Mouse (Mus musculus): ENCODE results near the gene Gstk1. TPM values are rescaled to one million over a fixed set of nuclear protein-coding genes. Genes with fewer than 3 reads are reported as not detected.

Gstk1 gene
- total and polyA plus RNA-seq, 3 experiments = 87.1 to 167 (median 139) TPM

DNA sequence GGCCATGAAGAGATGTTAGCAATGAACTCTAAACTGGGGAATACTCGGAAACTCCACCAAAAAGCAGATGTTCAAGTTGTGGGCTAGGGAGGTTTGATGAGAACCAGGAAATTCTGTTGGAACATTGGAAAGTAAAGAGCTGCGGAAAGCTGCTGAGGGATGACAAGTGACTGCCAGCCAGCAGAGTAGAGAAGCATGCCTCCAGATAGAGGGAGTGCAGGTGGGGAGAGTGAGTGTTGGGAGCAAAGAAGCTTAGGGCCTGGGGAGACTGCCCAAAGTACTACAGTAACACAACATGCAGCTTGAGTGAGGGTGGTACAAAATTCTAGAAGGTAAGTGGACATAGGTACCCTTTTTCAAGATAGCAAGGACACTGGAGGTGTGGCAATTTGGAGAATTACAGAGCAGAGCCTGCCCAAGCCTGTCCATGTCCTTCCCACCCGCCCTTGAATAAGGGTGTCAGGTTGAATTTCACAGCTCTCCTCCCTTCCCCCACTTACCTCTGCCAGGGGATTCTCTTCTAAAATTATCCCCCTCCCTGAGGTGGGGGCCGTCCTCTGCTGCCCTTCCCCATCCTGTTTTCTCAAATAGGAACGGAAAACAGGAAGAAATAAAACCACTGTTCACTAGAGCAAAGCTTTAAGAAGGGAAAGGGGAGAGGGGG is 37.3 kb downstream of the Gstk1 start:
- H3K4me1 ChIP-seq (ENCODE audit: control insufficient read depth, insufficient read depth, low read length) = no peaks in the 10 kb centered on the region; the same call in 1 of the 2 replicates
- H3K27me3 ChIP-seq (ENCODE audit: control insufficient read depth, insufficient read depth, low read length) = no peaks in the 10 kb centered on the region
- intact Hi-C loops (cut with DNase I) = no loop called here
- no peak for TF ChIP-seq POLR2A (IDR thresholded peaks at IDR 0.05; ENCODE audit: insufficient read depth, low read depth, low read length)
- no peak for TF ChIP-seq EP300 (IDR thresholded peaks at IDR 0.05; ENCODE audit: insufficient read depth, low read depth, low read length)
- TF ChIP-seq CTCF (IDR thresholded peaks at IDR 0.05) = no peak
- 42% methylated on average over 5 of the region's 5 CpGs for WGBS
- H3K79me2 ChIP-seq (replicated peaks; ENCODE audit: control insufficient read depth, insufficient read depth, low read length) = no peaks in the 10 kb centered on the region
- DNase-seq = peak in 1 of 2 experiments; percentile 38
- no peak overlapping the region for H3K9ac ChIP-seq (ENCODE audit: low read depth, low read length)
- peaks cover 12% of the 10 kb centered on the region for H3K36me3 ChIP-seq (ENCODE audit: control insufficient read depth, insufficient read depth, low read length)
- peak overlapping the region; percentile 69 for H3K27ac ChIP-seq
- H3K4me3 ChIP-seq = no peak overlapping the region

DNA sequence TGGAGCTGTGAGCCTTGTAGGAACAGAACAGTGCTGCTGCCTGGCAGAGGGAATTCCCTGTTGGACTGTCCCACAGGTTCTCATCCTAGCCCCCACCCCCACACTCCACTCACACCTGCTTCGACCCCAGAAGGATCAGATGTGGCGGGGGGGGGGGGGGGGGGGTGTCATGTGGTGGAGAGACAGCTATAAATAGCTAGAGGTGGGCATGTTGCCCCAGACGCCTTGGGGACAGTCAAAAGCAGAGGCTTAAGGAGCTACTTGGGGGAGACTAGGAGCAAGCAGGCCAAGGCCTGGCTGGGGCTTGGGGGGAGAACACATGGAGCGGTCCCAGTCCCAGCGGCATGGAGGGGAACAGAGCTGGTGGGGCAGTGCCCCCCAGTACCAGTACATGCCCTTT is 40.7 kb downstream of the Gstk1 start, which contains the start of gene Clcn1:
Gene Clcn1 (plus strand): TSS at position 238 of the 400 bp plus-strand sequence.
- DNase-seq = no peak
- intact Hi-C loops (cut with DNase I) = no loop called here
- TF ChIP-seq CTCF (IDR thresholded peaks at IDR 0.05) (no peak), EP300 (IDR thresholded peaks at IDR 0.05; ENCODE audit: insufficient read depth, low read depth, low read length) (no peak), POLR2A (IDR thresholded peaks at IDR 0.05; ENCODE audit: insufficient read depth, low read depth, low read length) (no peak; the same call in 1 of the 2 replicates)
- peak within 1 kb of the TSS; percentile 38 for H3K4me3 ChIP-seq
- 59% methylated on average over 5 of the region's 5 CpGs for WGBS
- peaks cover 12% of the 10 kb centered on the region for H3K36me3 ChIP-seq (ENCODE audit: control insufficient read depth, insufficient read depth, low read length)
- no peaks in the 10 kb centered on the region for H3K27me3 ChIP-seq (ENCODE audit: control insufficient read depth, insufficient read depth, low read length)
- H3K4me1 ChIP-seq (ENCODE audit: control insufficient read depth, insufficient read depth, low read length) = no peaks in the 10 kb centered on the region; the same call in 1 of the 2 replicates
- peak within 1 kb of the TSS; percentile 72 for H3K9ac ChIP-seq (ENCODE audit: low read depth, low read length)
- peak within 1 kb of the TSS; percentile 62 for H3K27ac ChIP-seq
- H3K79me2 ChIP-seq (replicated peaks; ENCODE audit: control insufficient read depth, insufficient read depth, low read length) = no peaks in the 10 kb centered on the region

DNA sequence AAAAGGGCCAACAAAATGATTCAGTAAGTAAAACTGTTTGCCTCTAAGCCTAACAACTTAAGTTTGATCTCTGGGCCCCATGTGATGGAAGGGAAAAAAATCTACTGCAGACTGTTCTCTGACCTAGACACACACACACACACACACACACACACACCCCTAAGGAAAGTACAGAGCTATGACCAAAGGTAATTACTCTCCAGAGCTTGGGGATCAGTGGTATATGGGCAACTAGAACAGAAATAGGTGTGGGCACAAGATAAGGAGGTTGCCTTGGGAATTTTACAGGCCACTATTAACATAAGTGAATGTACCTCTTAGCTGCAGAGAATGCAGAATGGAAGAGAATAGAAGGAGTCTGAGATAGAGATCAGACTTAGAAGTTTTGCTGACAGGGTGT is 41.8 kb downstream of the Gstk1 start:
- intact Hi-C loops (cut with DNase I) = no loop called here
- peak overlapping the region; percentile 38 for H3K4me3 ChIP-seq
- H3K4me1 ChIP-seq (ENCODE audit: control insufficient read depth, insufficient read depth, low read length) = no peaks in the 10 kb centered on the region; the same call in 1 of the 2 replicates

DNA sequence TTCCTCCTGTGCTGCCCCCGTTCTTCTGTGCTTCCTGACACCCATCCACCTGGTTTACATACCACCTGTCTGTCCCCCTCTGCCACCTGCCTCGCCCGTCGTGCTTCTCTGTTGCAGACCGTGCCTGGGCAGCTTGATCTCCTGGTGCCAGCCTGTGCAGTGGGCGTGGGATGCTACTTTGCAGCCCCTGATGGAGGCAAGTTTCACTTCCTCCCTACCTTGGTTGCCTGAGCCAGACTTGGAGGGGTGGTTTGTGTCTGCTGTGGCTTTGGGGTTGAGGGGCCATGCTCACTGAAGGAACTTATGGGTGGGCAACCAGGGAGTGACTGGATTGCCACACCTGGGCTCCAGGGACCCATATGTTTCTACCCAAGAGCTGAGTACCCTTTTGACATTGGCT is 47.6 kb downstream of the Gstk1 start:
- Histone ChIP-seq H3K79me2 (replicated peaks; ENCODE audit: control insufficient read depth, insufficient read depth, low read length) (no peaks in the 10 kb centered on the region), H3K27ac (no peak overlapping the region), H3K4me3 (no peak overlapping the region), H3K36me3 (ENCODE audit: control insufficient read depth, insufficient read depth, low read length) (no peaks in the 10 kb centered on the region; the same call in 1 of the 2 replicates), H3K9ac (ENCODE audit: low read depth, low read length) (no peak overlapping the region), H3K4me1 (ENCODE audit: control insufficient read depth, insufficient read depth, low read length) (peaks cover 3% of the 10 kb centered on the region; the same call in 1 of the 2 replicates), H3K27me3 (ENCODE audit: control insufficient read depth, insufficient read depth, low read length) (no peaks in the 10 kb centered on the region)
- 80% methylated on average over 6 of the region's 6 CpGs for WGBS
- TF ChIP-seq CTCF (IDR thresholded peaks at IDR 0.05) (no peak), POLR2A (IDR thresholded peaks at IDR 0.05; ENCODE audit: insufficient read depth, low read depth, low read length) (no peak), EP300 (IDR thresholded peaks at IDR 0.05; ENCODE audit: insufficient read depth, low read depth, low read length) (no peak)
- intact Hi-C loops (cut with DNase I) = no loop called here
- DNase-seq = no peak

More for the DNA sequence above, 41.8 kb downstream of the Gstk1 start:
- Histone ChIP-seq H3K9ac (ENCODE audit: low read depth, low read length) (no peak overlapping the region), H3K27ac (no peak overlapping the region; the same call in 1 of the 2 replicates), H3K27me3 (ENCODE audit: control insufficient read depth, insufficient read depth, low read length) (no peaks in the 10 kb centered on the region), H3K79me2 (replicated peaks; ENCODE audit: control insufficient read depth, insufficient read depth, low read length) (no peaks in the 10 kb centered on the region), H3K36me3 (ENCODE audit: control insufficient read depth, insufficient read depth, low read length) (peaks cover 5% of the 10 kb centered on the region; the same call in 1 of the 2 replicates)
- no peak for TF ChIP-seq POLR2A (IDR thresholded peaks at IDR 0.05; ENCODE audit: insufficient read depth, low read depth, low read length)
- TF ChIP-seq EP300 (IDR thresholded peaks at IDR 0.05; ENCODE audit: insufficient read depth, low read depth, low read length) = no peak
- TF ChIP-seq CTCF (IDR thresholded peaks at IDR 0.05) = no peak
- DNase-seq = no peak

DNA sequence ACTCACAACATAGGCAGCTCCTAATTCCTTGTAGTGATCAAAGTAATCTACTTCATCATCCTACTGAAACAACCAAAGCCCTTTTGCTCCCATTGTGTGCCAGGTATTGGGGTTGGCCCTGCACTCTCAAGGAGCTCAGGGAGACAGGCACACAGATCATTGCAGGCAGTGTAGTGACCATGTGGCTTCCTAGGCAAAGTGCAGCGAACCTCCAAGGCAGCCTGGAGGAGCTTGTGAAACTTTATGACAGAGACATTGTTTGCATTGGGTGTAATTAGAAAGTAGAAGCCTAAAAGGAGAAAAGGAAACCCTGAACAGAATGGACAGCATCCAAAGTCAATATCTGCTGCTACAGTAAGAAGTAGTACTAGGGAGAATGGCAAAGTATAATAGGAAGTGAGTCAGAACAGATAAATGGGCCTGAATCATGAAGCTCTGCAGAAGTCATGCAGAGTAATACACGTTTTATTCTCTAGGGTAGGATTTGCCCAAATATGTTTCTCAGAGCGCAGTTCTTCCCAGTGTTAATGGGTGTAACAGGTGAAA is 49.9 kb downstream of the Gstk1 start:
- intact Hi-C loops (cut with DNase I) = no loop called here

DNA sequence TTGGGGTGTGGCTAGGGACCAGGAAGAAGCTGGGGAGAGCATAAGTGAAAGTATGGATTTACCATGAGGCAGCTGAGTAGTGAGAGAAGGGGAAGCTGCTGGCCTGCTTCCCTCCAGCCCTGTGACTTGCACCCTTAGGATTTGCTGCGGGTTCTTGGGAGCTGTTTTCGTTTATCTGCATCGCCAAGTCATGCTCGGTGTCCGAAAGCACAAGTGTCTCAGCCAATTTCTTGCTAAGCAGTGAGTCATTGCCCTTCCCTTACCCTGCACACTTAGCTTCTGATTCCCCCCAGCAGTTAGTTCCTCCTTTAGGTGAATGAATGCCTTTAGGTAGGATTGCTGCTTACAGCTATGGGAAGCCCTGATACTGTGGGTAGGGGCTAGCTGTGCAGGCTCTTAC is 53.6 kb downstream of the Gstk1 start:
- TF ChIP-seq CTCF (IDR thresholded peaks at IDR 0.05) (no peak), POLR2A (IDR thresholded peaks at IDR 0.05; ENCODE audit: insufficient read depth, low read depth, low read length) (no peak), EP300 (IDR thresholded peaks at IDR 0.05; ENCODE audit: insufficient read depth, low read depth, low read length) (no peak)

More for the DNA sequence above, 49.9 kb downstream of the Gstk1 start:
- Histone ChIP-seq H3K36me3 (ENCODE audit: control insufficient read depth, insufficient read depth, low read length) (no peaks in the 10 kb centered on the region; the same call in 1 of the 2 replicates), H3K4me1 (ENCODE audit: control insufficient read depth, insufficient read depth, low read length) (peaks cover 3% of the 10 kb centered on the region; the same call in 1 of the 2 replicates), H3K4me3 (no peak overlapping the region), H3K27me3 (ENCODE audit: control insufficient read depth, insufficient read depth, low read length) (no peaks in the 10 kb centered on the region), H3K9ac (ENCODE audit: low read depth, low read length) (no peak overlapping the region), H3K79me2 (replicated peaks; ENCODE audit: control insufficient read depth, insufficient read depth, low read length) (no peaks in the 10 kb centered on the region), H3K27ac (no peak overlapping the region)
- no peak for TF ChIP-seq EP300 (IDR thresholded peaks at IDR 0.05; ENCODE audit: insufficient read depth, low read depth, low read length)
- no peak for TF ChIP-seq POLR2A (IDR thresholded peaks at IDR 0.05; ENCODE audit: insufficient read depth, low read depth, low read length)
- no peak for TF ChIP-seq CTCF (IDR thresholded peaks at IDR 0.05)
- 34% methylated on average over 3 of the region's 3 CpGs for WGBS
- DNase-seq = no peak

More for the DNA sequence above, 53.6 kb downstream of the Gstk1 start:
- no peaks in the 10 kb centered on the region for H3K79me2 ChIP-seq (replicated peaks; ENCODE audit: control insufficient read depth, insufficient read depth, low read length)
- no peak overlapping the region for H3K4me3 ChIP-seq
- no peak overlapping the region for H3K27ac ChIP-seq
- intact Hi-C loops (cut with DNase I) = no loop called here
- no peaks in the 10 kb centered on the region; the same call in 1 of the 2 replicates for H3K36me3 ChIP-seq (ENCODE audit: control insufficient read depth, insufficient read depth, low read length)
- H3K4me1 ChIP-seq (ENCODE audit: control insufficient read depth, insufficient read depth, low read length) = peaks cover 3% of the 10 kb centered on the region; the same call in 1 of the 2 replicates
- WGBS = 55% methylated on average over 5 of the region's 5 CpGs
- no peak overlapping the region for H3K9ac ChIP-seq (ENCODE audit: low read depth, low read length)
- no peaks in the 10 kb centered on the region for H3K27me3 ChIP-seq (ENCODE audit: control insufficient read depth, insufficient read depth, low read length)
- no peak for DNase-seq

Other genes with a start within 250 kb of the Gstk1 start
- not detected for gene Sva, start 207.5 kb upstream of the Gstk1 start, total RNA-seq (2021)
- not detected in 2 replicates for gene Sva, start 207.5 kb upstream of the Gstk1 start, polyA plus RNA-seq (2012; rRNA removed)
- gene Tas2r139, start 105.0 kb upstream of the Gstk1 start, total RNA-seq (2021) = not detected
- gene Tas2r139, start 105.0 kb upstream of the Gstk1 start, polyA plus RNA-seq (2012; rRNA removed) = not detected in 2 replicates
- not detected for gene Tas2r144, start 30.6 kb upstream of the Gstk1 start, total RNA-seq (2021)
- gene Tas2r144, start 30.6 kb upstream of the Gstk1 start, polyA plus RNA-seq (2012; rRNA removed) = not detected in 2 replicates
- gene Tmem139, start 16.0 kb downstream of the Gstk1 start, total RNA-seq (2021) = under 1 TPM in 1 of 2 experiments, not detected in 1; 0.21 TPM
- 0.15 and 0.33 TPM in 2 replicates for gene Tmem139, start 16.0 kb downstream of the Gstk1 start, polyA plus RNA-seq (2012; rRNA removed)
- 10 to 100 TPM in 1 of 2 experiments, 1 to 10 TPM in 1; 7.5 to 12.2 TPM for gene Casp2, start 19.1 kb downstream of the Gstk1 start, total RNA-seq (2021)
- gene Casp2, start 19.1 kb downstream of the Gstk1 start, polyA plus RNA-seq (2012; rRNA removed) = 12.1 and 18.6 TPM in 2 replicates
- gene Clcn1, start 40.8 kb downstream of the Gstk1 start, total RNA-seq (2021) = 1 to 10 TPM; 4.3 to 4.9 TPM
- gene Clcn1, start 40.8 kb downstream of the Gstk1 start, polyA plus RNA-seq (2012; rRNA removed) = 12.1 and 20.9 TPM in 2 replicates
- gene Fam131b, start 78.7 kb downstream of the Gstk1 start, total RNA-seq (2021) = under 1 TPM; 0.60 to 0.61 TPM
- gene Fam131b, start 78.7 kb downstream of the Gstk1 start, polyA plus RNA-seq (2012; rRNA removed) = 0.82 and 0.88 TPM in 2 replicates
- 10 to 100 TPM; 45.8 to 60.2 TPM for gene Zyx, start 103.7 kb downstream of the Gstk1 start, total RNA-seq (2021)
- gene Zyx, start 103.7 kb downstream of the Gstk1 start, polyA plus RNA-seq (2012; rRNA removed) = 77.7 and 110 TPM in 2 replicates
- gene Epha1, start 127.3 kb downstream of the Gstk1 start, total RNA-seq (2021) = under 1 TPM; 0.14 to 0.16 TPM
- 0.50 and 0.94 TPM in 2 replicates for gene Epha1, start 127.3 kb downstream of the Gstk1 start, polyA plus RNA-seq (2012; rRNA removed)
- not detected for gene Tas2r143, start 154.3 kb downstream of the Gstk1 start, total RNA-seq (2021)
- gene Tas2r143, start 154.3 kb downstream of the Gstk1 start, polyA plus RNA-seq (2012; rRNA removed) = 0.20 and 0.29 TPM in 2 replicates
- gene Tas2r135, start 159.5 kb downstream of the Gstk1 start, total RNA-seq (2021) = under 1 TPM in 1 of 2 experiments, not detected in 1; 0.27 TPM
- gene Tas2r135, start 159.5 kb downstream of the Gstk1 start, polyA plus RNA-seq (2012; rRNA removed) = not detected in 2 replicates
- gene Tas2r126, start 188.6 kb downstream of the Gstk1 start, total RNA-seq (2021) = not detected
- gene Tas2r126, start 188.6 kb downstream of the Gstk1 start, polyA plus RNA-seq (2012; rRNA removed) = not detected in 2 replicates
- not detected for gene Olfr458, start 219.3 kb downstream of the Gstk1 start, total RNA-seq (2021)
- gene Olfr458, start 219.3 kb downstream of the Gstk1 start, polyA plus RNA-seq (2012; rRNA removed) = not detected in 2 replicates
- gene Olfr457, start 230.4 kb downstream of the Gstk1 start, total RNA-seq (2021) = not detected
- gene Olfr457, start 230.4 kb downstream of the Gstk1 start, polyA plus RNA-seq (2012; rRNA removed) = not detected in 2 replicates
- gene Olfr456, start 241.3 kb downstream of the Gstk1 start, total RNA-seq (2021) = not detected
- not detected in 2 replicates for gene Olfr456, start 241.3 kb downstream of the Gstk1 start, polyA plus RNA-seq (2012; rRNA removed)

Measured in heart, adult 2 months (tissue).